Mouse (Mus musculus) B cell, adult (primary cell): ENCODE results near the gene Syt1. TPM values are rescaled to one million over a fixed set of nuclear protein-coding genes. Genes with fewer than 3 reads are reported as not detected.

Experiments
- total RNA-seq: library from RNA; stranded (reverse); gene quantifications from 4 replicates; pipeline ENCODE4 v1.2.4, GENCODE M21; 2023; ENCODE audit not compliant: inconsistent age

Syt1 gene
- total RNA-seq: not detected in 4 replicates

DNA sequence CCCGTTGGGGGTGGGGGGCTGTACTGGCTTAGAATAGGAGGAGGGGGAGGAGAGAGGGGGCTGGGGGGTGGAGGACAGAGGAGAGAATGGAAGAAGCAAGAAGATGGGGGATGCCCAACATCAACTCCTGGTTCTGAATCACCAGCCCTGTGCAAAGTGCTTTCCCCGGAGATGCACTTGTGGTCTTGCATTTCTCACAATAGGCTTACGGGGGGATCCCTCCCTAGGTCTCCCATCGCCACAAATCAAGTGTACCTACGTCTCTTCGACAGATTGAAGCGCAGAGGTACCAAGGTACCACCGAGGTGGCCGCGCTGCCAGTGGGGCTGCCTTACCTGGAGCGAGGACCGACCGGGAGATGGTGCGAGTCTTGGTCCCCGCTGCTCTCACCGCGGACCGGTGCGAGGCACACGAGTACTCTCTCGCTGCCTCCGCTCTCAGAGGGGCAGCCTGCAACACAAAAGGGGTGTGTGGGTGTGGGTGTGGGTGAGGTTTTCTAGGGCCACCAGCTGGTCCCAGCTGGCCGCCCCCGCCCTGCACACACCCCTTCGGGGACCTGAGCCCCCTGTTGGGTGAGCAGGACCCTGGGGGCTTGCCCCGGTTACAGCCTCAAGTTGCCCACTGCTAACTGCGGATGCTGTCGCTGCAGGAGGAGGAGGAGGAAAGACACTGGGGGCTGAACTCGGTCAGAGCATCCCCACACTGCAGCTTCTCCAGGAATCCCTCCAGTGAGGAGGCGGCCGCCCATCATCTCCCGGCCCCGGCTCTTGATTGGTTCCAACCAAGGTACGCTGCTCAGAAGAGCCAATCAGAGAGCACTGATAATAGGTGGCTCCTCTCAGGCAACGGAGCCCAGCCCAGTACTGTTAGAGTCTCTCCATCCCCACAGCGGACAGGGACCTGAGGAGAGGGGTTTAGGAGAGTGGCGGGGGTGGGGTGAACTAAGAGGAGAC, at the start of gene Syt1:
Gene Syt1, minus strand, starts transcription at position 742 of the 953 bp plus-strand sequence.

DNA sequence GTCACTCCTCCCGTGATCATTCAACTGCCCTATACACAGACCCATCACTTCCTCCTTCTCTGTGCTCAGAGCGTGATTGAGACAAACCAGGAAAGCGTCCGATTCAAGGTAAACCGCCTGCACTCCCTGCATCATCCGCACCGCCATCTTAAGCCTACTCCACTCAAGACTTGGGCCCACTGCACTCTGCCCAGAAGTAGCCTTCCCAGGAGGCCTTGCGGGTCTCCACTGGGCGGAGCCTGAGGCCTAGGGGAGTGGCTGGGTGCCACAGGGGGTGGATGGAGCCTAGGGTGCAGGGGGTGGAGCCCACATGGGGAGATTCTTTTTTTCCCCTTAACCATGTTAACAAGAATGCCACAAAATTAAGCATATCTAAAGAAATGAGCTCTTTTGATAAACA, 310.8 kb downstream of the Syt1 start, which contains the start of gene Gm5136:
Gene Gm5136, minus strand, starts transcription at position 215 of the 400 bp plus-strand sequence.

